Mouse (Mus musculus) spleen, adult 2 months (tissue): ENCODE measurements around the gene Unc5c.

Experiments used
- CTCF ChIP-seq: fragments of 200-500 bp; IDR thresholded peaks from 2 replicates; pipeline ENCODE4 v1.5.1; 2011; ENCODE audit warnings: mild to moderate bottlenecking, inconsistent platforms; ENCODE audit not compliant: insufficient read depth, insufficient read length, insufficient replicate concordance; ENCODE audit errors: extremely low read depth
- POLR2A ChIP-seq: fragments of 200-500 bp; IDR thresholded peaks from 2 replicates; pipeline ENCODE4 v1.6.1; 2011; ENCODE audit warnings: low read depth, low read length, inconsistent platforms

GRCm38 (mm10) chr3:141819331-141819941 lies 354.4 kb downstream of the Unc5c start:
- TF ChIP-seq CTCF (no peak), POLR2A (no peak)
